Mouse (Mus musculus) Patski (cell line): ENCODE measurements around the gene Btaf1. TPM values are rescaled to one million over a fixed set of nuclear protein-coding genes. Genes with fewer than 3 reads are reported as not detected.

Source experiments
- ATAC-seq: fragments of 100-300 bp; one replicate; pipeline ENCODE4 v1.8.0; 2021
- CTCF ChIA-PET: fragments of 350-600 bp; sonication (Branson Sonifier 250); formaldehyde crosslinking; loops from one replicate; lab custom pipeline; 2022; ENCODE audit warnings: inconsistent platforms; lab: Charles Lee
- POLR2A ChIA-PET: fragments of 350-600 bp; sonication (Branson Sonifier 250); formaldehyde crosslinking; loops from one replicate; lab custom pipeline; 2022; ENCODE audit warnings: antibody characterized with exemption, inconsistent platforms; lab: Charles Lee
- DNase-seq: peaks from one replicate; pipeline ENCODE4 v3.0.0-alpha.2; 2011; ENCODE audit warnings: low read depth, low spot score
- H3K27me3 ChIP-seq: fragments of 371-371 bp; one replicate; pipeline ENCODE4 v1.5.1; 2021
- CTCF ChIP-seq: fragments of 100-300 bp; IDR thresholded peaks from one replicate; pipeline ENCODE4 v1.5.1; 2021
- in situ Hi-C: fragments of 300-500 bp; cut with MboI; formaldehyde crosslinking; loops from 3 replicates; pipeline ENCODE4 v1.11.1; 2018; ENCODE audit warnings: low pct_unique_long_range_greater_than_20kb, mixed read lengths
- polyA plus RNA-seq: library from polyadenylated mRNA; unstranded; gene quantifications from one replicate; pipeline ENCODE4 v1.2.3, GENCODE M21; 2021

Btaf1 gene
- polyA plus RNA-seq, 1 experiment from 2014 or later = 24.3 TPM

- POLR2A ChIA-PET = no interaction called here
- no peak for TF ChIP-seq CTCF
- ATAC-seq (no peak), DNase-seq (no peak)
- CTCF ChIA-PET = interaction anchor here (1.4 kb wide), 1 partner anchor 15 kb away, joined by 4 read pairs; no protein-coding TSS in a partner anchor
- in situ Hi-C loops = no loop called here
- H3K27me3 ChIP-seq = no peaks in the 10 kb centered on the region
Observed at GRCm38 (mm10) chr19:37018411-37018810, 92.5 kb downstream of the Btaf1 start.

GRCm38 (mm10) chr19:37018931-37019330 is 93.1 kb downstream of the Btaf1 start:
- DNase-seq (no peak), ATAC-seq (no peak)
- ChIA-PET CTCF (interaction anchor here (1.4 kb wide), 1 partner anchor 16 kb away, joined by 4 read pairs; no protein-coding TSS in a partner anchor), POLR2A (no interaction called here)
- H3K27me3 ChIP-seq = no peaks in the 10 kb centered on the region
- in situ Hi-C loops = no loop called here
- TF ChIP-seq CTCF = no peak

- H3K27me3 ChIP-seq = no peaks in the 10 kb centered on the region
- in situ Hi-C loops = no loop called here
- ChIA-PET CTCF (no interaction called here), POLR2A (no interaction called here)
- ATAC-seq (no peak), DNase-seq (no peak)
- no peak for TF ChIP-seq CTCF
Observed at GRCm38 (mm10) chr19:37020531-37020930, 94.7 kb downstream of the Btaf1 start.

- H3K27me3 ChIP-seq = no peaks in the 10 kb centered on the region
- TF ChIP-seq CTCF = no peak
- ATAC-seq = no peak
- POLR2A ChIA-PET = no interaction called here
- DNase-seq = no peak
- in situ Hi-C loops = no loop called here
- CTCF ChIA-PET = no interaction called here
Observed at GRCm38 (mm10) chr19:37020951-37021350, 95.1 kb downstream of the Btaf1 start.

- no peaks in the 10 kb centered on the region for H3K27me3 ChIP-seq
- POLR2A ChIA-PET = interaction anchor here (1.3 kb wide), 1 partner anchor 11 kb away, joined by 3 read pairs; no protein-coding TSS in a partner anchor
- in situ Hi-C loops = no loop called here
- ATAC-seq (no peak), DNase-seq (no peak)
- TF ChIP-seq CTCF = no peak
- CTCF ChIA-PET = no interaction called here
Observed at GRCm38 (mm10) chr19:37022146-37022545, 96.3 kb downstream of the Btaf1 start.

- H3K27me3 ChIP-seq = no peaks in the 10 kb centered on the region
- in situ Hi-C loops = no loop called here
- DNase-seq (peak; percentile 55), ATAC-seq (peak; percentile 24)
- CTCF ChIA-PET = no interaction called here
- TF ChIP-seq CTCF = no peak
- POLR2A ChIA-PET = no interaction called here
Observed at GRCm38 (mm10) chr19:37025839-37026319, 100.0 kb downstream of the Btaf1 start.

- in situ Hi-C loops = no loop called here
- DNase-seq (no peak), ATAC-seq (no peak)
- TF ChIP-seq CTCF = no peak
- ChIA-PET POLR2A (no interaction called here), CTCF (interaction anchor here (0.9 to 1.3 kb wide), 2 partner anchors 10 to 181 kb away, joined by 3 to 5 read pairs; partner anchors contain the start of gene March5)
- no peaks in the 10 kb centered on the region for H3K27me3 ChIP-seq
Observed at GRCm38 (mm10) chr19:37026408-37026807, 100.5 kb downstream of the Btaf1 start.

GRCm38 (mm10) chr19:37029771-37030170 is 103.9 kb downstream of the Btaf1 start:
- ATAC-seq = no peak
- ChIA-PET POLR2A (no interaction called here), CTCF (no interaction called here)
- DNase-seq = no peak
- in situ Hi-C loops = no loop called here
- H3K27me3 ChIP-seq = no peaks in the 10 kb centered on the region
- TF ChIP-seq CTCF = no peak

GRCm38 (mm10) chr19:37031446-37031845 is 105.6 kb downstream of the Btaf1 start:
- in situ Hi-C loops = no loop called here
- POLR2A ChIA-PET = no interaction called here
- DNase-seq (no peak), ATAC-seq (no peak)
- H3K27me3 ChIP-seq = no peaks in the 10 kb centered on the region
- TF ChIP-seq CTCF = no peak
- CTCF ChIA-PET = no interaction called here

GRCm38 (mm10) chr19:37032364-37032763 is 106.5 kb downstream of the Btaf1 start:
- CTCF ChIA-PET = no interaction called here
- in situ Hi-C loops = no loop called here
- no peak for ATAC-seq
- H3K27me3 ChIP-seq = no peaks in the 10 kb centered on the region
- no peak for DNase-seq
- TF ChIP-seq CTCF = no peak
- POLR2A ChIA-PET = interaction anchor here (0.5 kb wide), 1 partner anchor 210 kb away, joined by 7 read pairs; no protein-coding TSS in a partner anchor

- ChIA-PET CTCF (interaction anchor here (1.2 kb wide), 1 partner anchor 16 kb away, joined by 5 read pairs; no protein-coding TSS in a partner anchor), POLR2A (no interaction called here)
- in situ Hi-C loops = no loop called here
- no peak for DNase-seq
- H3K27me3 ChIP-seq = no peaks in the 10 kb centered on the region
- no peak for TF ChIP-seq CTCF
- ATAC-seq = no peak
Observed at GRCm38 (mm10) chr19:37040906-37041305, 115.0 kb downstream of the Btaf1 start.

GRCm38 (mm10) chr19:37044431-37044830 is 118.6 kb downstream of the Btaf1 start:
- in situ Hi-C loops = no loop called here
- DNase-seq (no peak), ATAC-seq (no peak)
- H3K27me3 ChIP-seq = no peaks in the 10 kb centered on the region
- ChIA-PET POLR2A (no interaction called here), CTCF (no interaction called here)
- no peak for TF ChIP-seq CTCF
